Mouse (Mus musculus) adrenal gland, adult 8-10 months (tissue): ENCODE data around the gene Myt1. TPM values are rescaled to one million over a fixed set of nuclear protein-coding genes. Genes with fewer than 3 reads are reported as not detected.
A peak's percentile ranks its signal among the peaks of the same experiment; 100 is the strongest.
"Not testable (repeated sequence)": the region's sequence is repeated elsewhere in the genome, so short reads cannot be mapped to it uniquely, and the experiment has no call there.

ENCODE experiments used
- DNase-seq: peaks from one replicate; pipeline ENCODE4 v3.0.0; 2022
- total RNA-seq, 4 experiments: library from RNA; stranded (reverse); gene quantifications; 2 replicates each; pipeline ENCODE4 v1.2.4; 2022

Gene Myt1
- total RNA-seq, 4 experiments from 2014 or later, result 3.0 to 9.3 (median 6.4) TPM

GRCm38 (mm10) chr2:181781421-181781820 lies 18.3 kb downstream of the Myt1 start:
- DNase-seq, result no peak

- DNase-seq, result no peak
These were observed 24.7 kb downstream of the Myt1 start for GRCm38 (mm10) chr2:181787852-181788251.

GRCm38 (mm10) chr2:181789396-181789795 lies 26.3 kb downstream of the Myt1 start:
- DNase-seq, result no peak

- not testable (repeated sequence) for DNase-seq
These were observed 30.1 kb downstream of the Myt1 start for GRCm38 (mm10) chr2:181793186-181793585.

- no peak for DNase-seq
These were observed 32.6 kb downstream of the Myt1 start for GRCm38 (mm10) chr2:181795641-181796130.

- DNase-seq, result no peak
These were observed 34.5 kb downstream of the Myt1 start for GRCm38 (mm10) chr2:181797672-181798071.

- no peak for DNase-seq
These were observed 66.0 kb downstream of the Myt1 start for GRCm38 (mm10) chr2:181829032-181829650.

GRCm38 (mm10) chr2:181832745-181833144 lies 69.6 kb downstream of the Myt1 start:
- DNase-seq, result no peak

GRCm38 (mm10) chr2:181837372-181838292 lies 74.5 kb downstream of the Myt1 start, which contains the start of gene Pcmtd2:
TSS of gene Pcmtd2 (plus strand) at chr2:181837854.
- DNase-seq, result peak; percentile 89

GRCm38 (mm10) chr2:181838293-181838680 lies 75.2 kb downstream of the Myt1 start:
- no peak for DNase-seq

GRCm38 (mm10) chr2:181845709-181846394 lies 82.7 kb downstream of the Myt1 start:
- no peak for DNase-seq

GRCm38 (mm10) chr2:181863791-181864535 lies 100.8 kb downstream of the Myt1 start, which contains the start of gene Polr3k:
TSS of gene Polr3k (plus strand) at chr2:181864337.
- DNase-seq, result peak; percentile 96

GRCm38 (mm10) chr2:181864536-181864860 lies 101.4 kb downstream of the Myt1 start:
- no peak for DNase-seq

GRCm38 (mm10) chr2:181866931-181867330 lies 103.8 kb downstream of the Myt1 start:
- peak; percentile 31 for DNase-seq

- DNase-seq, result no peak
These were observed 107.9 kb downstream of the Myt1 start for GRCm38 (mm10) chr2:181871039-181871438.

Other genes starting within 250 kb of the Myt1 start
- gene Dnajc5, start 242.8 kb upstream of the Myt1 start, total RNA-seq, result 100 to 1,000 TPM; 105 to 115 (median 108) TPM
- 100 to 1,000 TPM in 3 of 4 experiments, 10 to 100 TPM in 1; 94.3 to 171 (median 118) TPM for gene Uckl1, start 178.4 kb upstream of the Myt1 start, total RNA-seq
- gene Prpf6, start 171.5 kb upstream of the Myt1 start, total RNA-seq, result 10 to 100 TPM; 69.0 to 85.2 (median 76.4) TPM
- 100 to 1,000 TPM in 2 of 4 experiments, 10 to 100 TPM in 2; 52.3 to 113 (median 89.3) TPM for gene Zfp512b, start 170.5 kb upstream of the Myt1 start, total RNA-seq
- 10 to 100 TPM; 16.1 to 33.3 (median 21.8) TPM for gene Samd10, start 164.1 kb upstream of the Myt1 start, total RNA-seq
- under 1 TPM in 1 of 4 experiments, not detected in 3; 0.38 TPM for gene Gm29797, start 106.3 kb upstream of the Myt1 start, total RNA-seq
- gene Sox18, start 91.7 kb upstream of the Myt1 start, total RNA-seq, result 10 to 100 TPM; 19.1 to 36.7 (median 32.9) TPM
- gene Tcea2, start 83.0 kb upstream of the Myt1 start, total RNA-seq, result 10 to 100 TPM in 2 of 4 experiments, 1 to 10 TPM in 2; 6.6 to 16.4 (median 11.4) TPM
- 10 to 100 TPM; 23.7 to 26.0 (median 25.3) TPM for gene Rgs19, start 69.4 kb upstream of the Myt1 start, total RNA-seq
- gene Lkaaear1, start 64.9 kb upstream of the Myt1 start, total RNA-seq, result not detected
- 1 to 10 TPM; 2.3 to 5.9 (median 4.8) TPM for gene Oprl1, start 48.3 kb upstream of the Myt1 start, total RNA-seq
- 100 to 1,000 TPM in 2 of 4 experiments, 10 to 100 TPM in 2; 87.3 to 104 (median 99.9) TPM for gene Pcmtd2, start 74.5 kb downstream of the Myt1 start, total RNA-seq
- gene Polr3k, start 101.0 kb downstream of the Myt1 start, total RNA-seq, result 10 to 100 TPM; 18.3 to 24.6 (median 22.7) TPM
- not detected for gene Gm14496, start 227.8 kb downstream of the Myt1 start, total RNA-seq